Mouse (Mus musculus) neutrophil, adult 5-6 weeks (primary cell): ENCODE results near the gene Sipa1l1. TPM values are rescaled to one million over a fixed set of nuclear protein-coding genes. Genes with fewer than 3 reads are reported as not detected.
"Not testable (repeated sequence)": the region's sequence is repeated elsewhere in the genome, so short reads cannot be mapped to it uniquely, and the experiment has no call there.

ENCODE experiments used
- ATAC-seq: fragments of 151-379, 151-347 bp; 2 replicates; pipeline ENCODE4 v1.8.0; 2017; ENCODE audit warnings: mild to moderate bottlenecking, moderate TSS enrichment; ENCODE audit not compliant: insufficient number of reproducible peaks, poor library complexity, low FRiP score, severe bottlenecking; ENCODE audit errors: extremely low read depth
- total RNA-seq: library from RNA; stranded (forward); fragments of 200-1000 nt; gene quantifications from 2 replicates; pipeline ENCODE4 v1.2.3, GENCODE M21; 2017

Gene Sipa1l1
- total RNA-seq, 1 experiment from 2014 or later: 63.7 TPM

DNA sequence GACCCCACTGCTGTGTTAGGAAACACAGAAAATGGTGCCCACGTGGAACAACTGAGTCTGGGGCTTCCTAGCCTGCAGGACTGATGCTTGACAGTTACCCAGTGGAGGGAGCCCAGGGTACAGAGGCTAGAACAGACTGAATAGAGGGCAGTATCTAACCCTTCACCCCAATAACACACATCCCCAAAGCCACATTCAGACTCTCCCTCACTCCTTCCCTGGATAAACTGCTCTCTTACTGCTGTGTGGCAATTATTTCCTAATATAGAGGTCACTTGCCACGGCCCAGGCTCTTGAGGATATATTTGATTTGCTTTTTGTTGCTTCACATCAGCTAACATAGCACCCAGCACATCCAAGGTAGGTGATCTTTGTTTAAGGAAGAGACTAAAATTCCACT lies 307.5 kb downstream of the Sipa1l1 start:
- ATAC-seq: no peak

DNA sequence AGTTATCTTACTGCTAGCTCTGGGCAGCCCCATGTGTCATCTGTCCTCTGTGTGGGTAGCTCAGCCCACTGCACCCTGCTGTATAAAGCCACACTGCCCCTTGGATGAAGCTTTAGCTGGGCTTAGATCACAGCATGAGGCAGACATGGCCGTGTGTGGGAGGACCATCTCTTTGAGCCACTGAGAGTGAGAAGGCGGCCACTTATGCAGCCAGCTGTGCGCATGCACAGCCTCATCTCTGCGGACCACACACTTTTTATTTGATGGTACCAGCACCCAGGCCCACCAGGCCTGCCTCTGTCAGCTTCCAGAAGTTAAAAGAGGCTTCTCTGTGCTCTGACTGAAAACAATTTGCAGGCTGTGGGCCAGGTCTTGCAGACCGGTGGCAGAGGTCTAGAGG lies 308.7 kb downstream of the Sipa1l1 start:
- no peak for ATAC-seq

DNA sequence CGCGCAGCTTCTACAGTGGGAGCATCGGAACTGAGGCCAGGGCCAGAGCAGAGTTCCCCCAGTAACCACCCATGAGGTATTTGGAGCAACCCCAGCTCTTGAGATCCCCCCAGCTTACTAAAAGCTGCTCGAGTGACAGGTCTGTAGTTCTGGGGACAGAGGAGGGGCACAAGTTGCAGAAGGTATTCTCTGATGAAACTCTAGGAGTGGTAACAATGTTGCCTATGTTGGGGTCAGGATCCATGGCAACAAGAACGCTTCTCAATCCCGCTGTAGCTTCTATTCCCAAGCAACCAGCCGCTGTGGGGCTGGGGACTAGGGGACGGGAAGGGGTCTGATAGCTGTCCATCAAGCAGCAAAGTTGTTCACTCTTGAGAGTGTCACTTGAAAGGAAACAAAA lies 309.1 kb downstream of the Sipa1l1 start:
- no peak for ATAC-seq

DNA sequence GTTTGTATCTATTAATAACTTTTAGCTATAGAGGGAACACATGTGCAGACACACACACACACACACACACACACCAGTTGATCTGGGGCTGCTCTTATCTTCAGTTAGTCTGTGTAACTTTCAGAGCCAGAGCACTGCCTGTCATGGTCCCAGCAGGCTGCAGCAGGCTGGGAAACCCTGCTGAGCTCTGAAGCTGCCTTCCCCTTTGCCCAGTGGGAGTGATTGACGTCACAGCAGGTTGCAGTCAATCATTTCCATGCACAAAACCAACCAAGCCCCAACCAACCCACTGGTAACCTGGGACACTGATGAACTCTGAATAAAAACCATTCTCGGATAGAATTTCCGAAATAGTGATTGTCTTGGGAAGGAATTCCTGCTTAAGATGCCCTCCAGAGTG lies 310.3 kb downstream of the Sipa1l1 start:
- ATAC-seq: no peak

DNA sequence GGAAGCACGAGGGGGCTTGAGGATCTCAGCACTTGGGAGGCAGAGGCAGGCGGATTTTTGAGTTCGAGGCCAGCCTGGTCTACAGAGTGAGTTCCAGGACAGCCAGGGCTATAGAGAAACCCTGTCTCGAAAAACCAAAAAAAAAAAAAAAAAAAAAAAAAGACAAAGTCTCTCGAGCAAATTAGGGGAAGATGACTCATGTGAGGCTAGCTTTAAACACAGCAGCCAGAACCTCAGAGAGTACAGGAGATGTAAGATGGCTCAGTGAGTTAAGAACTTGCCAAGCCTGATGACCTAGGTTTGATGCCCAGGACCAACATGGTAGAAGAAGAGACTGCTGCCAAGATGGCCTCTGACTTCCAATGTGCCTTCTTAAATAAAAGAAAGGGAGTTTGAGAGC lies 311.3 kb downstream of the Sipa1l1 start:
- ATAC-seq: not testable (repeated sequence)

DNA sequence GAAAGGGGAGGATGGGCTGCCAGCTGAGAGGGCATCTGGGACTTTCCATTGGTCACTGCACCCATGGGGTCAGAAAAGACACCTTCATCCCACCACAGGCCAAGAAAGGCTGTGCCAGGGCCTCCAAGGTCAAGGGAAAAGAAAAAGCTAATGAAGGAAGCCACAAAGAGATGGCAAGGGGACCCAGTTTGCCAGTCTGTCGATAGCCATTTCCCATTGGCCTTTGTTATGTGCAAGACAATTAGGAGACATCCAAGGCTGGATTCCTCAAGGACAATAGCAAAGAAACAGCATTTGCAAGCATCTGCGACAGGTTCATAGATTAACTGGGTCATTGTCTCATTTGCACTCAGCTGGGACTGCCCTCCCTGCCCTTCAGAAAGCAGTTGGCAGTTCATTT lies 316.3 kb downstream of the Sipa1l1 start:
- ATAC-seq: no peak

DNA sequence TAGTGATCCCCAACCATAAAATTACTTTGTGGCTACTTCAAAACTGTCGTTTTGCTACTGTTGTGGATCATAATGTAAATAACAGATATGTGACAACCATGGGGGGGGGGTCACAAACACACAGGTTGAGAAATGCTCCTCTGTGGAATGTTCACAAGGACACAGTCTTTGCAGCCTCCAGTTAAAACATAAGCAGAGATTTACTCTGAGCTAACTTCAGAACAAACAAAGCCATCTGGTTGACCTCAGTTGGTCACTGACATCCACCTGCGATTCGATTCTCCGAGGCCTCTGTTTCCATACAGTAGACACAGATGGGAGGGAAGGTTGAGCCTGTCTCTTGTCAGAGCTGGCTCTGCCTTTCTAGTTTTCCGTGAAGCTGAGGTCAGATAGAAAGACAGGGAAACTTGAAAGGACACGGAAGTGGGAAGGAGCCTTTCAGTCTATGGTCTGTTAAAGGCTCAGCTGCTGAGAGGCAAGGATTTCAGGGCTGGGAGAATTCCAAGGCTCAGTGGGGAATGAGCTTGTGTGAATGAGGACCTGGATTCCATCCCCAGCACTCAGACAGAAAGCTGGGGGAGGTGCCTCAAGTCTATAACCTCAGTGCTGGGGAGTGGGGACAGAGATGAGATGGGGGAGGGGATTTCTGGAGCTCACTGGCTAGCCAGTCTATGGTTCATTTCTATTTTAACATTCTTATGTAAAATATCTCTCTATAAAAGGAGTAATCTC lies 317.9 kb downstream of the Sipa1l1 start:
- no peak for ATAC-seq

DNA sequence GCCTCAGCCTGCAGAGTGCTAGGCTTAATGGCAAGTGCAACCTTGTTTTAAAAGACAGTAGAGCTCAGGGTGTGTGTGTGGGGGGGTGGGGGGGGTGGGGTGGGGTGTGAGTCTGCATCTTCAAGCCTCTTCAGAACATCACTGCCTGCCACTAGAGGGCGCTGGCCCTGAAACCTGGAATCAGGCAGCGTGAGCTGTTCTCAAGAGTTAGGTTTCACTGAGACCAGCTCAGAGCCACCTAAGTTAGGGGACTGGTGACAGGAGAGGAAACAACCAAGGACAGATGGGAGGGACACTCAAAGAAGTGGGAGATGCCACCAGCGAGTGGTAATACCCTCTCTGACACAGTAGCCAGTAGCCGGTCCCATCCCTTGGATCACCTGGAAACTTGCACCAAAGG lies 320.0 kb downstream of the Sipa1l1 start:
- peak; percentile 53; the same call in 1 of the 2 replicates for ATAC-seq

DNA sequence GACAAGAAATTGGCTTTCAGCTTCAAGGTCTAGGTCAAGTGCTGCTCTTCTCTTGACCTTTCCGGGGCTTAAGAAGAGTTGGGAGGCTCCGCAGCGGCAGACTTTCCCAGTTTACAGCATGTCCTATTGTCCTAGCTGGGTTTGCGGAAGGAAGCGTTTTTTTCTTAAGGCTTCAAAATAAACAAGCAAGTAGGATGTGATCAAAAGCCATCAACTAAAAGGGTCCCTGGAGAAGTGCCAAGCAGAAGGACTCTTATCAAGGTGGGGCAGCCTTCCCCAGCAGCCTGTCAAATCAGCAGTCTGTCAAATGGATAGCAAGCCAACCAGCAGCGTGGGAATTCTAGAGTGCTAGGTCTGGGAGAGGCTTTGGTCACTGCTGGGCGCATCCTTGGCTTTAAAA lies 320.5 kb downstream of the Sipa1l1 start:
- no peak for ATAC-seq

DNA sequence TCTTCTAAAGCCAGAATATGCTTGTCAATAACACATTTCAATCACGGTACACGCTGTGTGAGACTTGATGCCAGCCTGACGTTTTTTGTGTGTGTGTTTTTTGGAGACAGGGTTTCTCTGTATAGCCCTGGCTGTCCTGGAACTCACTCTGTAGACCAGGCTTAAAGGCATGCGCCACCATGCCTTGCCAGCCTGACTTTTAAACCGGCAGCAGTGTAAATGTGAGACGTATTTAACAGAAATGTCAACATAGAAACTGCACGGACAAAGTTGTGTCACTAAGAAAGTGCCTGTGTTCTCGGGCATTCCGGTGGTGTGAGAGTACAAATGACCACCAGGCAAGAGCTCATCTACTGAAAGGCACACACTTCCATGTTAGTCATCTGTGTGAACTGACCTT lies 323.3 kb downstream of the Sipa1l1 start:
- ATAC-seq: no peak

DNA sequence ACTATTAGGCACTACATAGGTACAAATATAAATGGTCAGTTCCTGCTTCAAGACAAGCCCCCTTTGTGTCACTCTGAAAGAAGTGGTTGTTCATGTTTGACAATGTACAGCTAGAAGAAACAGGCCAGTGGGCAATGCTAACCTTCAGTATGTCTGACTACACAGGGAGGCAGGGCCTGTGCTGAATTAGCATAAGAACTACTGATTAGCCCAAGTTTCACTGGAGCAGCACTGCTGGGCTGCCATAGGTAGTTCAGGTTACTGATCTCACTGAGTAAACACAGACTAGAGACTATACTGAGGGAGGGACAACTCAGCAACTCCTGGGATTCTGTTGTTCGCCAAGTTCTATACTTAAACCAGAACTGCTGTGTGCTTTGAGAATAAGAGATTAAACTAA lies 324.1 kb downstream of the Sipa1l1 start:
- ATAC-seq: not testable (repeated sequence)

DNA sequence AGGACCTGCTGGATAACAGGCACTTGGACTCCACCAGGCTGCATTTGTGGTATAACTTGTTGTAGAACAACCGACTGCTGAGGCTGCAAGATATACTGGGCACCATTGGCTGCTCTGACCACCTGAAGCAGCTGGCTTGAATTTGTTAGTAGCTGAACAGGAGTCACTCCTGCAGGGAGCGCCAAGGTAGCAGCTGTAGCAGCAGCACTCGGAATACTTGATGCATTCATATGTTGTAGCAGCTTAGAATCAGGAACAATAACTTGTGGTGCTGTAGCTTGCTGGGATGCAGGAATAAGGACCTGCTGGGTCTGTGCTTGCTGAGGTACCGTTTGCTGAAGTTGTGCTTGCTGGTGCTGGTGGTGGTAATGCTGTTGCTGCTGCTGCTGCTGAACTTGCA lies 326.8 kb downstream of the Sipa1l1 start:
- ATAC-seq: no peak

DNA sequence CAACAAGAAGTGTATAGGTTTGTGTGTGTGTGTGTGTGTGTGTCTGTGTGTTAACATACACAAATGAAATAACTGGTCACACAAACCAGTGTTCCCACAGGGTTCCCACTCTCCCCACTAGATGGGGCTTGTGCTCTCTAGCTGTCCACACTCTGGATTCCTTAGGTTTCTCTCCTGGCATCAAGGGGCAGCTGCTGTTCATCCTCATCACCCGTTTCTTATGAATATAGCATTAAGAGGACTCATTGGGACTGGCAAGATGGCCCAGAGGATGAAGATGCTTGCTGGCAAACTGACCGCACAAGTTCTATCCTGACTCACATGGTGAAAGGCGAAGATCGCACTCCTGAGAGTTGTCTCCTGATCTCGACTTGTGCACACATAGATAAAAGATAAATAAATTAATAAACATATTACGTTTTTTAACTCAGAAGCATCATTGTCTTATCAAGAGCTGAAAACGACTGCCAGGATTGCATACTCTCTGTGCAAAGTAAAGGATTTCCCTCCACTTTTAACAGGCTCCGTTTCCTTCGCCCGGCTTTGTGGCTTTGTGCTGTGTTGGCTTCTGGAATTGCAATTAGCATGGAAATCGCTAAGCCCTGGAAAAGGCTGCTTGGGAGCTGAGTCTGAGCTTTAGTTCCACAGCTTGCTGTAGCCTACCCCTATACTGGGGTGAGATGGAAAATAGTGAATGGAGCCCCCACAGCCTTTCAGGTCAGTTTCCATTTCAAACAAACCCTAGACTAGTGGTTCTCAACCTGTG lies 328.9 kb downstream of the Sipa1l1 start:
- ATAC-seq: no peak

DNA sequence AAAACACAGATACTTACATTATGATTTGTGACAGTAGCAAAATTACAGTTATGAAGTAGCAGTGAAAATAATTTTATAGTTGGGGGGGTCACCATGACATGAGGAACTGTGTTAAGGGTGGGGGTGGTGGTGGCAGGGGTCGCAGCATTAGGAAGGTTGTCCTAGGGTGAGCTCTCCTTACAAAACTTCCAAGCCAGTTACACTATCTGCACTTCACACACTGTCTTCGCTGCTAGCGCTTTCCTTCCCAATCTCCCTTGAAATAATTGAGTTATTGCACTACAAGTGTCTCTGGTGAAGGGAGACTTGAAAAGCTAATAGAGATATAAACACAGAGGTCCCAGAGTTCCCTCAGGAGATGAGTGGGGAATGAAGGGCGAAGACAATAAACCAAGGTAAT lies 329.6 kb downstream of the Sipa1l1 start:
- no peak for ATAC-seq

DNA sequence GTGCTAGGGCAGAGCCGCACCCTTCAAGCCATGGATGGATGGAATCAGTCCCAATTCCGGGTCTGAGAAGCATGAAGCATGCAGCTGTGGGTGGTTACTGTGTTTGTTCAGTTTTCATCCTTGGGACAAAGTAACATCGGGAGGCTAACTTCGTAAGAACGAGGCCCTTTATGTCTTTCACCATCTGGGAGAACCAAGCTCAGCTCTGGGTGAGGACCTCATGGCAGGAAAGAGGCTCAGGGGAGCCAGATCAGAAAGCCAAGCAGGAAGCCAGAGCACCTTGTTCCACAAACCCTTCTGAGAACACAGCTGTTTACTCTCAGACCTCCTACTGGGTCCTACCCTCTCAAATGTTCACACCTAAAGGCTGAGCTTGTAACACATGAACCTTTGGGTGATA lies 330.6 kb downstream of the Sipa1l1 start:
- no peak for ATAC-seq
